Mouse (Mus musculus): ENCODE measurements around the gene Ankrd33b. TPM values are rescaled to one million over a fixed set of nuclear protein-coding genes. Genes with fewer than 3 reads are reported as not detected.

The Ankrd33b gene
- total and polyA plus RNA-seq, 2 experiments from 2014 or later = 0.99 to 1.1 TPM

DNA sequence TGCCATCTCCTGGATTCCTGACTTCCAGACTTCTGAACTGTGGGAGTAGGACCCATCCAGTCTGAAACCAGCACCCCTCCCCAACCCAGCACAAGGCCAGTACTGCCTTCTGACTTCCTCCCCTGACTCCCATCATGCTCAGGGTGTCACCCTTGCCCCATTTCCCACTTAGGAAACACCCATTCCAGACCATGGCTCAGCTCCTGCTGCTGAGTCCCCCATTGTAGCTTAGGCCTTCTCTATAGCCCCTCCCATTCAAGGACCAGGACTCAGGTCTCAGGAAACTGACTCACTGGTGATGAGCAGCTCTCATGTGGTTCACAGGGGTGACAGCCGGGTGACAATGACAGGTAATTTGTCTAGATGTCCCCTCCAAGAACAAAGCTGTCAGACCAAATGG is 25.5 kb downstream of the Ankrd33b start:
- Histone ChIP-seq H3K4me2 (ENCODE audit: low read depth, low read length, poor library complexity, severe bottlenecking) (no peak overlapping the region), H3K27me3 (ENCODE audit: insufficient read depth, low read length) (no peaks in the 10 kb centered on the region), H3K36me3 (ENCODE audit: insufficient read depth, low read length) (no peaks in the 10 kb centered on the region), H3K4me1 (ENCODE audit: insufficient read depth, low read length) (no peaks in the 10 kb centered on the region), H3K9me3 (ENCODE audit: low read length) (no peaks in the 10 kb centered on the region), H3K4me3 (ENCODE audit: low read depth, low read length) (no peak overlapping the region), H3K9ac (replicated peaks; ENCODE audit: low read length, poor library complexity, severe bottlenecking) (no peak overlapping the region), H3K27ac (ENCODE audit: low read depth, low read length) (no peak overlapping the region)
- ATAC-seq (ENCODE audit: low FRiP score) (peak; percentile 39; the same call in 1 of the 2 replicates), DNase-seq (ENCODE audit: low spot score) (no peak)
- 76% methylated on average over 1 of the region's 1 CpGs for whole genome bisulfite sequencing
- TF ChIP-seq CTCF (IDR thresholded peaks at IDR 0.05) = no peak

DNA sequence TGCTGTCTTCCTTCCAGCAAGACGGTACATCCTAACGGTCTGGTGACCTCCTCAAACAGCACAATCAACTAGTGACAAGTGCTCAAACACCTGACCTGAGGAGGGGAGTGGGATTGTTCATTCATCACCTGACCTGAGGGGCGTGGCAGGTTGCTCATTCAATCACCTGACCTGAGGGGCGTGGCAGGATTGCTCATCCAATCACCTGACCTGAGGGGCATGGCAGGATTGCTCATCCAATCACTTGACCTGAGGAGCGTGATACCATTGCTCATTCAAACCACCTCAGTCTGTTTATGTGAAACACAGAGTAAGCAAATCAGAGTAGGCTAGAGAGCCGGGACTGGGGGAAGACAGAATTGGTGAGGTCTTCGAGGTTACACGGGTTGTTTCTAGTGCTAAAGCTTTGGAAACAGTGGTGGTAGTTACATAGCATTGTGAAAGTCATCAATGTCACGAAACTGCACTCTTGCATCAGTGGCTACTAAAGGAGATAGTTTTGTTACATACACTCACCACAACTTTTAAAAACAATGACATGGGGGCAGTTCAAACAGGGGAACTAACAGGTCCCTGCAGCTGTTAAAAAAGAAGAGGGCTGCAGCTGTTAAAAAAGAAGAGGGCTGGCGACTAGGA is 28.8 kb downstream of the Ankrd33b start:
- ATAC-seq (ENCODE audit: low FRiP score) = no peak
- no peak overlapping the region for H3K27ac ChIP-seq (ENCODE audit: low read depth, low read length)
- no peak overlapping the region for H3K4me3 ChIP-seq (ENCODE audit: low read depth, low read length)
- H3K9ac ChIP-seq (replicated peaks; ENCODE audit: low read length, poor library complexity, severe bottlenecking) = no peak overlapping the region
- H3K4me2 ChIP-seq (ENCODE audit: low read depth, low read length, poor library complexity, severe bottlenecking) = no peak overlapping the region
- H3K9me3 ChIP-seq (ENCODE audit: low read length) = no peaks in the 10 kb centered on the region
- no peaks in the 10 kb centered on the region for H3K27me3 ChIP-seq (ENCODE audit: insufficient read depth, low read length)
- H3K4me1 ChIP-seq (ENCODE audit: insufficient read depth, low read length) = no peaks in the 10 kb centered on the region
- WGBS = 85% methylated on average over 10 of the region's 10 CpGs
- H3K36me3 ChIP-seq (ENCODE audit: insufficient read depth, low read length) = no peaks in the 10 kb centered on the region
- TF ChIP-seq CTCF (IDR thresholded peaks at IDR 0.05) = no peak
- DNase-seq (ENCODE audit: low spot score) = no peak

DNA sequence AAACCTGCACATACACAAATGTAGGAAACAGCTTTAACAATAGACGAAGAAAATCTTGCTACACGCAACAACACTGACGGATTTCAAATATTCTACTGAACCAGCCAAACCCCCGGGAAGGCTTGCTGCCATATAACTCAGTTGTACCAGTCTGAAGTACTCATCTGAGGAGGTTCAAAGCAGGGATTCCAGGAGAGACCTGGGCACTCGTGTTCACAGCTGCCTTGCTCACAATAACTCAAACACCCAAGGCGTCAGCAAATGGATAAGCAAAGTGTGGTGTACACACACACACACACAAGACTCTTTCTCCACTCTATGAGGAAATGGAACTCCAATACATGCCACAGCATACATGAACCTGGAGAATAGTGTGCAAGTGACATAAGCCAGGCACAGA is 29.5 kb downstream of the Ankrd33b start:
- Histone ChIP-seq H3K4me2 (ENCODE audit: low read depth, low read length, poor library complexity, severe bottlenecking) (no peak overlapping the region), H3K4me3 (ENCODE audit: low read depth, low read length) (no peak overlapping the region), H3K9me3 (ENCODE audit: low read length) (no peaks in the 10 kb centered on the region), H3K9ac (replicated peaks; ENCODE audit: low read length, poor library complexity, severe bottlenecking) (no peak overlapping the region), H3K27ac (ENCODE audit: low read depth, low read length) (no peak overlapping the region), H3K36me3 (ENCODE audit: insufficient read depth, low read length) (no peaks in the 10 kb centered on the region), H3K4me1 (ENCODE audit: insufficient read depth, low read length) (no peaks in the 10 kb centered on the region), H3K27me3 (ENCODE audit: insufficient read depth, low read length) (no peaks in the 10 kb centered on the region)
- ATAC-seq (ENCODE audit: low FRiP score) (no peak), DNase-seq (ENCODE audit: low spot score) (no peak)
- 85% methylated on average over 6 of the region's 6 CpGs for WGBS
- TF ChIP-seq CTCF (IDR thresholded peaks at IDR 0.05) = no peak

DNA sequence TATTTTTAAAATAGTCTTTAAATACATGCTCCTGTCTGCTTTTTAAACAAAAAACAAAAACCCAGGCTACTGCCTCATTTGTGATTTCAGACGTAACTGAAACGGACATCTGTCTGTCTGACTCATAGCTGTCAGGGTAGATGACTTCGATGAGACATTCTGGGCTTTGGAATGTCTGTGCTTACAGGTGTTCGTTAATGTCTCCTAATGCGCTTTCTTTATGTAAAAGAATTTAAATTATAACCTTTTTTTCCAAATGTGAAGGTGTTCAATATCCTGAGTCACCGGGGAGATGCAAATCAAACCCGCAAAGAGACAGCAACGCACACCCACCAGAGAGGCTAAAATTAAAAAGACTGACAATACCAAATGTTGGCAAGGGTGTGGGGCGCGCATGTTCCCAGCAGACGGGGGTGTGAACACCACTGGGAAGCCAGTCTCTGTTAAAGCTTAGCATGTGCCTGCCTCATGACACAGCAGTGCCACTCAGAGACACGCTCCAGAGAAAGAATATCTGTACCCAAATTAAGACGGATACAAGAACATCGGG is 30.3 kb downstream of the Ankrd33b start:
- Histone ChIP-seq H3K27me3 (ENCODE audit: insufficient read depth, low read length) (no peaks in the 10 kb centered on the region), H3K4me3 (ENCODE audit: low read depth, low read length) (no peak overlapping the region), H3K4me1 (ENCODE audit: insufficient read depth, low read length) (no peaks in the 10 kb centered on the region), H3K9ac (replicated peaks; ENCODE audit: low read length, poor library complexity, severe bottlenecking) (no peak overlapping the region), H3K36me3 (ENCODE audit: insufficient read depth, low read length) (no peaks in the 10 kb centered on the region), H3K4me2 (ENCODE audit: low read depth, low read length, poor library complexity, severe bottlenecking) (no peak overlapping the region), H3K27ac (ENCODE audit: low read depth, low read length) (no peak overlapping the region), H3K9me3 (ENCODE audit: low read length) (no peaks in the 10 kb centered on the region)
- 77% methylated on average over 14 of the region's 14 CpGs for WGBS
- no peak for TF ChIP-seq CTCF (IDR thresholded peaks at IDR 0.05)
- DNase-seq (ENCODE audit: low spot score) = no peak
- no peak for ATAC-seq (ENCODE audit: low FRiP score)

DNA sequence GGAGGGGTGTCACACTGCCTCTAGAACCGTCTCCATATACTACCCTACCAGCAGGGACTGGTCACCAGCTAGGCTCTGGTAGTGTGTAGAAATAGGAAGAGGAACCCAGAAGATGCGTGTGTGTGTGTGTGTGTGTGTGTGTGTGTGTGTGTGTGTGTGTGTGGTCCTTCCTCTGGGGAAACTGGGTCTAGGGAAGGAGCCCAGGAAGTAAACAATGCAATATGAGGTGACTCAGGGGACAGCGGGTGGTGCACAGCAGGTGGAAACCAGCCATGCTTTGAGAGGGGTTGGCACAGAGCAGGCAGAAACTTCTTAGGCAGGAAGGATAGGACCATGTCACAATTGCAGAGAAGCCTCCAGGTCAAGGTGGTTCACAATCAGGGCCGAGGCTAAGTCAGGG is 30.8 kb downstream of the Ankrd33b start:
- no peaks in the 10 kb centered on the region for H3K4me1 ChIP-seq (ENCODE audit: insufficient read depth, low read length)
- no peak overlapping the region for H3K4me3 ChIP-seq (ENCODE audit: low read depth, low read length)

DNA sequence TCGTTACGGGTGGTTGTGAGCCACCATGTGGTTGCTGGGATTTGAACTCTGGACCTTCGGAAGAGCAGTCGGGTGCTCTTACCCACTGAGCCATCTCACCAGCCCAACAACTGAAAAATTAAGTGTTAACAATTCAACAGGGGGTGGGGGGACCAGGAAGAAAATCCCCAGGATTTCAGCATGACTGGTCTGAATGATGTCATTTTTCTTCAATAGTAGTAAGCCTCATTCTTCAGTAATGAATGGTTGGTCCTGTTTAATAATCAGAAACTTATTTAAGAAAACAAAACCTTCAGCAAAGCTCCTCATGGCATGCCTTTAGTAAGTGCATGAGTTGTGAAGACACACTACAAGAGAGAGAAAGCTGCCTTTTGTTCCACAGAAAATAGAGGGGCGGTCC is 32.7 kb downstream of the Ankrd33b start:
- WGBS = 93% methylated on average over 5 of the region's 5 CpGs
- H3K4me2 ChIP-seq (ENCODE audit: low read depth, low read length, poor library complexity, severe bottlenecking) = no peak overlapping the region
- DNase-seq (ENCODE audit: low spot score) (no peak), ATAC-seq (ENCODE audit: low FRiP score) (no peak)
- no peak overlapping the region for H3K27ac ChIP-seq (ENCODE audit: low read depth, low read length)
- H3K4me3 ChIP-seq (ENCODE audit: low read depth, low read length) = no peak overlapping the region
- no peaks in the 10 kb centered on the region for H3K36me3 ChIP-seq (ENCODE audit: insufficient read depth, low read length)
- no peak overlapping the region for H3K9ac ChIP-seq (replicated peaks; ENCODE audit: low read length, poor library complexity, severe bottlenecking)
- TF ChIP-seq CTCF (IDR thresholded peaks at IDR 0.05) = no peak
- no peaks in the 10 kb centered on the region for H3K4me1 ChIP-seq (ENCODE audit: insufficient read depth, low read length)
- no peaks in the 10 kb centered on the region for H3K27me3 ChIP-seq (ENCODE audit: insufficient read depth, low read length)
- H3K9me3 ChIP-seq (ENCODE audit: low read length) = no peaks in the 10 kb centered on the region

More for the DNA sequence above, 30.8 kb downstream of the Ankrd33b start:
- WGBS = 82% methylated on average over 4 of the region's 4 CpGs
- H3K4me2 ChIP-seq (ENCODE audit: low read depth, low read length, poor library complexity, severe bottlenecking) = no peak overlapping the region
- TF ChIP-seq CTCF (IDR thresholded peaks at IDR 0.05) = no peak
- DNase-seq (ENCODE audit: low spot score) (no peak), ATAC-seq (ENCODE audit: low FRiP score) (no peak)
- no peak overlapping the region for H3K9ac ChIP-seq (replicated peaks; ENCODE audit: low read length, poor library complexity, severe bottlenecking)
- H3K27ac ChIP-seq (ENCODE audit: low read depth, low read length) = no peak overlapping the region
- H3K9me3 ChIP-seq (ENCODE audit: low read length) = no peaks in the 10 kb centered on the region
- no peaks in the 10 kb centered on the region for H3K36me3 ChIP-seq (ENCODE audit: insufficient read depth, low read length)
- no peaks in the 10 kb centered on the region for H3K27me3 ChIP-seq (ENCODE audit: insufficient read depth, low read length)

All from midbrain, postnatal 0 days (tissue).